Mouse (Mus musculus) left cerebral cortex, postnatal 25 days (tissue): ENCODE data around the gene Dapk3. TPM values are rescaled to one million over a fixed set of nuclear protein-coding genes. Genes with fewer than 3 reads are reported as not detected.
"Not testable (repeated sequence)": the region's sequence is repeated elsewhere in the genome, so short reads cannot be mapped to it uniquely, and the experiment has no call there.

Source experiments
- DNase-seq, 2 experiments: peaks; one replicate each; pipeline ENCODE4 v3.0.0; 2022; ENCODE audit warnings: low spot score in 2 of 2, mixed read lengths in 1 of 2
- intact Hi-C: fragments of 180-260 bp; cut with DNase I; formaldehyde crosslinking; loops from one replicate; pipeline ENCODE4 v1.15.1; 2025
- total RNA-seq, 2 experiments: library from RNA; stranded (reverse); gene quantifications; 2 replicates each; pipeline ENCODE4 v1.2.3; 2021

Gene Dapk3
- total RNA-seq, 2 experiments from 2014 or later = 71.3 to 77.7 TPM

DNA sequence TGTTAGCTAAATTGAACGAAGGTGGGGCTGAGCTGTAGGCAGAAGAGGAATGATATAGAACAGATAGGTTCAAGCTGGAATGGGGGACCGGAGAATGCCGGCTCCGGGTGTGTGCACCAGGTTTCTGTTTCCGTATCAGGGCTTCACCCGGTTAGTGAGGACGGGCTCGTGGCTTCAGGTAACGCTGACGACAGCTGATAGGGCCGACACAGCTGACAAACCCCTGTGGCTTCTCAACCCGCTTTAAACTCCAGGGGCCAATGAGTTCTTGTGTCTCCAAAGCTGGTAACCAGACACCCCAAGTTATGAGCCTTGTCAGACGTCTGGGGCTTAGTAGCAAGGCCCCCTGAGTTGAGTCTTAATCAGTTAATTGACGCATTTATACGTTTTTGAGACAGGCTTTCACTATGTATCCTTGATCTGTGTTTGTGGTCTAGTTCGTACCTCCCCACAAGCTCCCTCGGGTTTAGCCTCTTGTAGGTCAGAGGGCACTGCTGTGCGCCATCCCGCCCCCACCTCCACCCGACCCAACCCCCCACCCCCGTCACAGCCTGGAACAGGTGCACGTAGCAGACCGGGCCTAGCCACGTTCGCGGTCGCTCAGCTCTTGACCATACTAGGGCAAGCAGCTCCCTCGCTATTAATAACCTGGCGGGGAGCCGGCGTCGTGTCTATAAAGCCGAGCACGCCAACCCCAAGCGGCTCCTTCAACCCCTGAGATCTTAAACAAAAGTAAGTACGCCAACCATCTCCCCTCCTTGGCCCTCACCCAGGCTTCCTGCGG is 11.4 kb downstream of the Dapk3 start:
- DNase-seq = peak in 1 of 2 experiments; percentile 49
- intact Hi-C loops = loop anchor here (10.0 kb wide), 1 partner anchor 261 kb away; the partner anchor contains the start of gene Nfic

GRCm38 (mm10) chr10:81195300-81195699 is 12.5 kb downstream of the Dapk3 start:
- intact Hi-C loops = loop anchor here (5.0 to 10.0 kb wide), 2 partner anchors 152 to 260 kb away; partner anchors contain the start of gene Nfic
- no peak for DNase-seq

GRCm38 (mm10) chr10:81196470-81197065 is 13.8 kb downstream of the Dapk3 start:
- intact Hi-C loops = loop anchor here (5.0 to 10.0 kb wide), 2 partner anchors 151 to 258 kb away; partner anchors contain the start of gene Nfic
- no peak for DNase-seq

DNA sequence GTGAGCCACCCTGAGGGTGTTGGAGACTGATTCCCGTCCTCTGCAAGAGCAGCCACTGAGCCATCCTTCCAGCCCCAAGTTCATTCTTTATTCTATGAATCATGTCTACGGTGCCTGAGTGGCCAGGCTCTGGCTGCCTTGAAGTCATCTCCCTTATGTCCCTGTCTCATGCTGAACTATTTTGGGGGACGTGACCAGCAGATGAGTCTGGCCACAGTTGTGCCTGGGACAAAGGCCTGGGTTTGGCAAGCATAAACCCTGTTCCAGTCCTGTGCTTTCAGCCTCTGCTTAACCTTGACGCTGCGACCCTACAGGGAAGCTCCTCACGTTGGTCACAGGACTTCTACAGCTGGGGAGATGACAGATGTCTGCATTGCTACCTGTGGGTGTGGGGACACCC is 14.5 kb downstream of the Dapk3 start:
- DNase-seq = no peak
- intact Hi-C loops = loop anchor here (5.0 to 10.0 kb wide), 2 partner anchors 150 to 257 kb away; partner anchors contain the start of gene Nfic

- intact Hi-C loops = loop anchor here (2.0 to 10.0 kb wide), 3 partner anchors 19 to 257 kb away; partner anchors contain the start of gene Nfic
- peak; percentile 74 to 83 for DNase-seq
Measured at GRCm38 (mm10) chr10:81198230-81198629, 15.4 kb downstream of the Dapk3 start.

GRCm38 (mm10) chr10:81198990-81199389 is 16.2 kb downstream of the Dapk3 start:
- intact Hi-C loops = loop anchor here (2.0 to 10.0 kb wide), 3 partner anchors 18 to 256 kb away; partner anchors contain the start of gene Nfic
- DNase-seq = no peak

- no peak for DNase-seq
- intact Hi-C loops = no loop called here
Measured at GRCm38 (mm10) chr10:81200141-81200540, 17.3 kb downstream of the Dapk3 start.

GRCm38 (mm10) chr10:81200605-81201287 is 17.9 kb downstream of the Dapk3 start:
- intact Hi-C loops = no loop called here
- no peak for DNase-seq

GRCm38 (mm10) chr10:81201807-81202758 is 19.3 kb downstream of the Dapk3 start, which contains the start of gene Nmrk2:
TSS of gene Nmrk2 (minus strand) at chr10:81202051.
- intact Hi-C loops = no loop called here
- DNase-seq = no peak

DNA sequence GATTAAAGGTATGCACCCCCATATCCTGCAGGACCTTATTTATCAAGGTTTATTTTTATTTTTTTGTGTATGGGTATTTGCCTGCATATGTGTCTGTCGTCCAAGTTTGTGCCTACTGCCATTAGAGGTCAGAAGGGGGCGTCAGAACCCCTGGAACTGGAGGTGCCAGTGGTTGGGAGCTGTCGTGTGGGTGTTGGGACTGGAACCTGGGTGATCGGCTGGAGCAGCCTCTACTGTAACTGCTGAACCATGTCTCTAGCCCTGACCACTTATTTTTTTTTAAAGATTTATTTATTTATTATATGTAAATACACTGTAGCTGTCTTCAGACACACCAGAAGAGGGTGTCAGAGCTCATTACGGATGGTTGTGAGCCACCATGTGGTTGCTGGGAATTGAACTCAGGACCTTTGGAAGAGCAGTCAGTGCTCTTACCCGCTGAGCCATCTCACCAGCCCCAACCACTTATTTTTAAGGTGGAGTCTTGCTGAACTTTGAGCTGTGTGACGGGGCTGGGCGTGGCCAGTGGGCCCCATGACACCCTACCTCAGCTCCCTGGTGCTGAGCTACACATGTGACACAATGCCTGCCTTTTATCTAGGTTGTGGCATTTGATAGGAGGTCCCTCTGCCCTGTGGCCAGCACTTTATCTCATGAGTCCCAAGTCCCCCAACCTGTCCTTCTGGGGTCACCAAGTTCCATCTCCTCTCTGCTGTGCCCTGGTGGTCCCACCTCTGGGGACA is 20.3 kb downstream of the Dapk3 start:
- DNase-seq = no peak
- intact Hi-C loops = no loop called here

- no peak for DNase-seq
- intact Hi-C loops = no loop called here
Measured at GRCm38 (mm10) chr10:81204137-81204536, 21.3 kb downstream of the Dapk3 start.

- intact Hi-C loops = no loop called here
- DNase-seq = no peak
Measured at GRCm38 (mm10) chr10:81210154-81210553, 27.3 kb downstream of the Dapk3 start.

DNA sequence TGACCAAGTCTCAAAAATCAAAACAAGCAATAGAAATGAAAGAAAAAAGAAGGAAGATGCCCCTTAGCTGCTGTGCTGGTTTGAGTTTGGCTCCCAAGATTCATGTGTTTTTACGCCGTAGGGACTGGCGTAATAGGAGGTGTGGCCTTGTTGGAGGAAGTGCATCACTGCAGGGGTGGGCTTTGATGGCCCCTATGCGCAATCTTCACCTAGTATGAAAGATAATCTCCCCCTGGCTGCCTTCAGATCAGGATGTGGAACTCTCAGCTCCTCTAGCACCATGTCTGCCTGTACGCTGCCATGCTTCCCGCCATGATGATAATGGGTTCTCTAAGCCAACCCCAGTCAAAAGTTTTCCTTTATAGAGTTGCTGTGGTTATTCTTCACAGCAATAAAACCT is 33.5 kb downstream of the Dapk3 start:
- DNase-seq = no peak
- intact Hi-C loops = loop anchor here (2.0 kb wide), 1 partner anchor 17 kb away; no protein-coding TSS in a partner anchor

- intact Hi-C loops = loop anchor here (2.0 kb wide), 1 partner anchor 18 kb away; no protein-coding TSS in a partner anchor
- DNase-seq = no peak
Measured at GRCm38 (mm10) chr10:81216810-81217209, 34.0 kb downstream of the Dapk3 start.

DNA sequence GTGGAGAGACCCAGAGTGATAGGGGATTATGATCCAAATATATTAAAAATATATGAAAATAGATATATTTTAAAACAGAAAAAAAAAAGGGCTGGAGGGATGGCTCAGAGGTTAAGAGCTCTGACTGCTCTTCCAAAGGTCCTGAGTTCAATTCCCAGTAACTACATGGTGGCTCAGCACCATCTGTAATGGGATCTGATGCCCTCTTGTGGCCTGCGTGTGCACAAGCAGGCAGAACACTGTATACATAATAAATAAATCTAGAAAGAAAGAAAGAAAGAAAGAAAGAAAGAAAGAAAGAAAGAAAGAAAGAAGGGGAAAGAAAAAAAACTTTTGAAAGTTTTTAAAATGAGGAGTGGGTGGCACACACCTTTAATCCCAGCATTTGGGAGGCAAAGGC is 34.5 kb downstream of the Dapk3 start:
- intact Hi-C loops = loop anchor here (2.0 kb wide), 1 partner anchor 18 kb away; no protein-coding TSS in a partner anchor
- not testable (repeated sequence) for DNase-seq

DNA sequence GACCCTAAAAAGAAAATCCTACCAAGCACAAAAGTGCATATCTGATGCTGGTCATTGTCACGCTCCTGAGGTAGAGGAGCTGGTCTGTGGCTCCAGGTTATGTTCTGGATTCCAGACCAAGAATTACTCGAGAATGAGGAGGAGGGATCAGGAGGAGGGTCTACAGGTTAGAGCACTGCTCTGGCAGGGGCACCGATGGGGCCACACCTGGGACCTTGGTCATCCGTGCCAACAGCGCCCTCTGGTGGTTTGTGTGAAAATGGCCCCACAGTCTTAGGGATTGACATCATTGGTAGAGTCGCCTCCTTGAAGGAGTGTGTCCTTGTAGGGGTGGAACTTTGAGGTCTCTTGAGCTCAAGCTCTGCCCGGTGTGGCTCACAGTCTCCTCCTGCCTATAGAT is 35.2 kb downstream of the Dapk3 start:
- intact Hi-C loops = loop anchor here (2.0 kb wide), 1 partner anchor 19 kb away; no protein-coding TSS in a partner anchor
- peak in 1 of 2 experiments; percentile 50 for DNase-seq

DNA sequence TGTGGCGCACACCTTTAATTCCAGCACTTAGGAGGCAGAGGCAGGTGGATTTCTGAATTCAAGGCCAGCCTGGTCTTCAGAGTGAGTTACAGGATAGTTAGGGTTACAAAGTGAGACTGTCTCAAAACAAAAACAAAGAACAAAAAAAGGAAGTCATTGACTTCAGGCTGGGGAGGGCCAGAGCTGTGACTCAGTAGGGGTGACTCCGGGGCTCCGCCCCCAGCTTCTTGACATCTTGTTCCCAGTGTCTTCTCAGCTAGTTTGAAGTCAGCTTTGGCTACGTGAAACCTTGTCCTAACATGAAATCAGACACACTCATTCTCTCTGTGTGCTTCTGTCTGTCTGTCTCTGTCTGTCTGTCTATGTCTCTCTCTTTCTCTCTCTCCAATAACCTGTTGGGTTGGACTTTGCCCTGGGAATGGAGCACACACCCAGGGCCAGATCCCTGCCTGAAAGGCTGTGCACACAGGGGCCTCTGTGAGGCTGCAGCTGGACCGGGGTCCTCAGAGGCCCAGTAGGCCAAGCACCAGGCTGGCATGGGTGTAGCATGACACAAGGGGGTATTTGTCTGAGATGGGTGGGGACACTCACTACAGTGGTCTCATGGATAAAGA is 38.7 kb downstream of the Dapk3 start:
- no peak for DNase-seq
- intact Hi-C loops = no loop called here

GRCm38 (mm10) chr10:81223731-81224130 is 40.9 kb downstream of the Dapk3 start:
- DNase-seq, intact Hi-C loops: not testable (repeated sequence)
